Mouse (Mus musculus): ENCODE data around the gene Zfp652. TPM values are rescaled to one million over a fixed set of nuclear protein-coding genes. Genes with fewer than 3 reads are reported as not detected.
A peak's percentile ranks its signal among the peaks of the same experiment; 100 is the strongest.

Zfp652 gene
- total and polyA plus RNA-seq, 2 experiments from 2014 or later, result 12.6 to 25.3 TPM

DNA sequence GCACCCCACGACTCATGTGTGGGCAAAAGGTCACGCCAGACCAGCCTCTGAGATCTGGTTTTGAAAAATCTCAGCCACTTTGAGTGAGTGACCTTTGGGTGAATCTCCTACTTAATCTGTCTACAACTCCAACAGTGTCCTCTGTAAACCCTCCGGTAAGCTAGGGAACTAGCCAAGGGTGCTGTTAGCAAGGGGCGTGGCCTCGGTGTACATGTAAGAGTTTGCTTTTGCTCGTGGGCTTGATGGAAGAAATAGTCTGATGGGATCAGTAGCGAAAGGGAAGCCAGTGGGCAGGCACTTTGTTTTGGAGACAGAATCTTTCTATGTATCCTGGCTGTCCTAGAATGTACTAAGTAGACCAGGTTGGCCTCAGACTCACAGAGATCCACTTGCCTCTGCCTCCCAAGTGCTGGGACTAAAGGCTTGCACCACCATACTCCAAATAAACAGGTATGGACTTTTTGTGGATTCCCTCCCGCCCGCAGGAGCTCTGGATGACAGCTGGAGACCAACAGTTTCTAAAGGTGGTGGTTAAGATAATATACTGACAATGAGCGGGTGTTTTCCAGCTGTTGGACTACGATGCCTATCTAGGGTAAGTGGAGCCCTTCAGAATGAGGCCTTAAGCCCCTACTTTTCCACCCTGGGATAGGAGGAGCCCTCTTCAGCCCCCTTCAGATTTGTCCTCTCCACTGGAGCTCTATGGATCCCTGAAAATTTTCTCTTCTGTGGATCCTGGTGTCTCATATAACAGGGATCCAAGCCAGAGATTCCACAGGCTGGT is 115.9 kb downstream of the Zfp652 start:
- DNase-seq (ENCODE audit: low spot score), result no peak
- H3K27me3 ChIP-seq (ENCODE audit: insufficient read depth, low read length), result peaks cover 78% of the 10 kb centered on the region
- TF ChIP-seq CTCF (IDR thresholded peaks at IDR 0.05), result no peak
- no peak for ATAC-seq (ENCODE audit: low FRiP score)
- peaks cover 12% of the 10 kb centered on the region; the same call in 1 of the 2 replicates for H3K4me1 ChIP-seq (ENCODE audit: insufficient read depth, low read length)
- WGBS, result 72% methylated on average over 11 of the region's 11 CpGs
- no peak overlapping the region for H3K27ac ChIP-seq (ENCODE audit: low read depth, low read length)
- H3K36me3 ChIP-seq (ENCODE audit: insufficient read depth, low read length), result no peaks in the 10 kb centered on the region
- no peaks in the 10 kb centered on the region for H3K9me3 ChIP-seq (ENCODE audit: low read length)
- no peak overlapping the region for H3K4me3 ChIP-seq (ENCODE audit: low read depth, low read length)
- no peak overlapping the region for H3K9ac ChIP-seq (replicated peaks; ENCODE audit: low read length, poor library complexity, severe bottlenecking)
- no peak overlapping the region for H3K4me2 ChIP-seq (ENCODE audit: low read depth, low read length, poor library complexity, severe bottlenecking)

DNA sequence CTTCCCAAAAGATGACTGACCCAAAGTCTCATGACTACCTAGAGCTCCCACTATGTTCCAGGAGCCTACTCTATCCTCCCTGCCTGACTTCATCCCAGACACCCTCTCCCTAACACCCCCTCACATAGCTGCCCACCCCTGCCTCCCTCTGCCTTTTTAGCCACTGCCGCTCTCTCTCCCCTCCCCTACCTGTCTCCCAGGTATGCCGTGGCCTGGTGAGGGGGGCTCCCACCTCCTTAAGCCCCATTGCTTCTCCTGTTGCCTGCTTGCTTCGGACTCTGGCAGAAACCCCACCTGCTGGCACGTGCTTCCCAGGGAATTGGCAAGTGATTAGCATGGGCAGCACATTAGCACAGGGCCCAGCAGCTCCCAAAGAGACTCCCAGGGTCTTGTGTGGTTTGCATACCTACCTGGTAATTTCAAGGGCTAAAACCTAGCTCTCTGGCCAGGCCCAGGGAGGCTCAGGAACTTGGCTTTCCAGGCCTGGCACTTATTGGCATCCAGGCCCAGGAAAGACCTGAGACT is 117.1 kb downstream of the Zfp652 start:
- TF ChIP-seq CTCF (IDR thresholded peaks at IDR 0.05), result no peak
- WGBS, result 37% methylated on average over 4 of the region's 4 CpGs
- no peak overlapping the region for H3K4me3 ChIP-seq (ENCODE audit: low read depth, low read length)
- H3K27me3 ChIP-seq (ENCODE audit: insufficient read depth, low read length), result peaks cover 89% of the 10 kb centered on the region
- ATAC-seq (ENCODE audit: low FRiP score), result no peak
- no peaks in the 10 kb centered on the region for H3K9me3 ChIP-seq (ENCODE audit: low read length)
- no peak for DNase-seq (ENCODE audit: low spot score)
- H3K27ac ChIP-seq (ENCODE audit: low read depth, low read length), result no peak overlapping the region
- peaks cover 12% of the 10 kb centered on the region; the same call in 1 of the 2 replicates for H3K4me1 ChIP-seq (ENCODE audit: insufficient read depth, low read length)
- no peak overlapping the region for H3K9ac ChIP-seq (replicated peaks; ENCODE audit: low read length, poor library complexity, severe bottlenecking)
- no peaks in the 10 kb centered on the region for H3K36me3 ChIP-seq (ENCODE audit: insufficient read depth, low read length)
- H3K4me2 ChIP-seq (ENCODE audit: low read depth, low read length, poor library complexity, severe bottlenecking), result no peak overlapping the region

DNA sequence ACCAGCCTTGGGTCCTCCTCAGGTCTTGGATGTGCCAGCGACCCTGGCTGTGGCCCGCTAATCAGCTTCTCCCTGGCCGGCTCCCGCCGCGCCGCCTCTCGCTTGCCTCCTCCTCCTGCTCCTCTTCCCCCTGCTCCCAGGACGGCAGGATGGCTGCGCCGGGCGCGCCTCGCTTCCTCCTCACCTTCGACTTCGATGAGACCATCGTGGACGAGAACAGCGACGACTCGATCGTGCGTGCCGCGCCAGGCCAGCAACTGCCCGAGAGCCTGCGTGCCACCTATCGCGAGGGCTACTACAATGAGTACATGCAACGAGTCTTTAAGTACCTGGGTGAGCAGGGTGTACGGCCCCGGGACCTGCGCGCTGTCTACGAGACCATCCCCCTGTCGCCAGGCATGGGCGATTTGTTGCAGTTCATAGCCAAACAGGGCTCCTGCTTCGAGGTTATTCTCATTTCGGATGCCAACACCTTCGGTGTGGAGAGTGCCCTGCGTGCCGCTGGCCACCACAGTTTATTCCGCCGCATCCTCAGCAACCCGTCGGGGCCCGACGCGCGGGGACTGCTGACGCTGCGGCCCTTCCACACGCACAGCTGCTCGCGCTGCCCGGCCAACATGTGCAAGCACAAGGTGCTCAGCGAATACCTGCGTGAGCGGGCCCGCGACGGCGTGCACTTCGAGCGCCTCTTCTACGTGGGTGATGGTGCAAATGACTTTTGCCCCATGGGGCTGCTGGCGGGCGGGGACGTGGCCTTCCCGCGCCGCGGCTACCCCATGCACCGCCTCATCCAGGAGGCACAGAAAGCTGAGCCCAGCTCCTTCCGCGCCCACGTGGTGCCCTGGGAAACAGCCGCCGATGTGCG is 118.2 kb downstream of the Zfp652 start:
- Histone ChIP-seq H3K9ac (replicated peaks; ENCODE audit: low read length, poor library complexity, severe bottlenecking) (no peak overlapping the region), H3K27ac (ENCODE audit: low read depth, low read length) (no peak overlapping the region), H3K4me3 (ENCODE audit: low read depth, low read length) (peak overlapping the region; percentile 25), H3K27me3 (ENCODE audit: insufficient read depth, low read length) (peaks cover 85% of the 10 kb centered on the region), H3K4me2 (ENCODE audit: low read depth, low read length, poor library complexity, severe bottlenecking) (peak overlapping the region; percentile 43), H3K36me3 (ENCODE audit: insufficient read depth, low read length) (no peaks in the 10 kb centered on the region), H3K4me1 (ENCODE audit: insufficient read depth, low read length) (peaks cover 8% of the 10 kb centered on the region; the same call in 1 of the 2 replicates), H3K9me3 (ENCODE audit: low read length) (no peaks in the 10 kb centered on the region)
- DNase-seq (ENCODE audit: low spot score) (no peak), ATAC-seq (ENCODE audit: low FRiP score) (no peak)
- WGBS, result 2% methylated on average over 79 of the region's 80 CpGs
- TF ChIP-seq CTCF (IDR thresholded peaks at IDR 0.05), result no peak

DNA sequence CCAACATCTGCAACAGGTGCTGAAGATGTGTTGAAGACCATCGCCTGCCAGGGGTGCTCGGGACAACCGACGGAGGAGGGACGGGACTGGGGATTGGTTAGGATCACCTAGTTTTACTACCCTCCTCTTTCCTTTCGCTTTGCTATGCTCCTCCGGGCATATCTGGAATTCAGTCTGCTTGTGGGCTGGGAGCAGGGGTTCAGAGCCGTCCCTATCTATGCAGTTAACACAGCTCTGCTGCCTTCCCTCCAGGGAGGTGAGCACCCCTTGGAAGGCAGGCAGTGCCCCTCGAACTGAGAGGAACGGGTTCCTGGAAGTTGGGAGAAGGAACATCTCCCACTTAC is 118.8 kb downstream of the Zfp652 start:
- TF ChIP-seq CTCF (IDR thresholded peaks at IDR 0.05), result no peak
- Histone ChIP-seq H3K4me3 (ENCODE audit: low read depth, low read length) (peak overlapping the region; percentile 25), H3K27ac (ENCODE audit: low read depth, low read length) (no peak overlapping the region), H3K9me3 (ENCODE audit: low read length) (no peaks in the 10 kb centered on the region), H3K27me3 (ENCODE audit: insufficient read depth, low read length) (peaks cover 87% of the 10 kb centered on the region), H3K4me2 (ENCODE audit: low read depth, low read length, poor library complexity, severe bottlenecking) (peak overlapping the region; percentile 43), H3K4me1 (ENCODE audit: insufficient read depth, low read length) (peaks cover 8% of the 10 kb centered on the region; the same call in 1 of the 2 replicates), H3K36me3 (ENCODE audit: insufficient read depth, low read length) (no peaks in the 10 kb centered on the region), H3K9ac (replicated peaks; ENCODE audit: low read length, poor library complexity, severe bottlenecking) (no peak overlapping the region)
- DNase-seq (ENCODE audit: low spot score), result no peak
- ATAC-seq (ENCODE audit: low FRiP score), result no peak
- WGBS, result 8% methylated on average over 10 of the region's 10 CpGs

DNA sequence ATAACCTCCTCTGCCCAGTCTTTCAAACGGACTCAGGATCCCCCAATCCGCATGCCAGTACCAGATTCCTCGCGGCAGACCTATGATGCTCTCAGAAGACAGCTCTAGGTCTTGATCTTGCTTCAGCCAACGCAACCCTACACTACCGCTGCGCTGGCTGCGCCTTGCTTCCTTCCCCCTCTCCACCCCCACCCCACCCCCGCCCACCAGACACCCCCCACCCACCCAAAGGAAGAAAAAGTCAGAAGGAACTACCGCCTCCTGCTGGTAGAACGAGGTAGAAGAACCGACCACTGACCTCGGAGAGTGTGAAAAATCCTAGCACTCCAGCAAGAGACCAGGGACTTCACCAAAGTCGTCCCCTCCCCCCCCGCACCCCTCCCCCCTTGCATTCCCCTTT is 119.2 kb downstream of the Zfp652 start:
- no peak overlapping the region for H3K9ac ChIP-seq (replicated peaks; ENCODE audit: low read length, poor library complexity, severe bottlenecking)
- no peaks in the 10 kb centered on the region for H3K36me3 ChIP-seq (ENCODE audit: insufficient read depth, low read length)
- no peak overlapping the region for H3K4me3 ChIP-seq (ENCODE audit: low read depth, low read length)
- peaks cover 86% of the 10 kb centered on the region for H3K27me3 ChIP-seq (ENCODE audit: insufficient read depth, low read length)
- no peaks in the 10 kb centered on the region for H3K9me3 ChIP-seq (ENCODE audit: low read length)
- DNase-seq (ENCODE audit: low spot score) (no peak), ATAC-seq (ENCODE audit: low FRiP score) (no peak)
- H3K4me1 ChIP-seq (ENCODE audit: insufficient read depth, low read length), result peaks cover 8% of the 10 kb centered on the region; the same call in 1 of the 2 replicates
- peak; percentile 35; the same call in 1 of the 2 replicates for TF ChIP-seq CTCF (IDR thresholded peaks at IDR 0.05)
- H3K27ac ChIP-seq (ENCODE audit: low read depth, low read length), result no peak overlapping the region
- WGBS, result 5% methylated on average over 14 of the region's 15 CpGs
- H3K4me2 ChIP-seq (ENCODE audit: low read depth, low read length, poor library complexity, severe bottlenecking), result no peak overlapping the region

Data from midbrain, postnatal 0 days (tissue).